Mouse (Mus musculus) forebrain, postnatal 0 days (tissue): ENCODE measurements around the gene Cap2. TPM values are rescaled to one million over a fixed set of nuclear protein-coding genes. Genes with fewer than 3 reads are reported as not detected.
A peak's percentile ranks its signal among the peaks of the same experiment; 100 is the strongest.

Experiments
- ATAC-seq: fragments of 200-750 bp; cut with Nextera tagmentation; 2 replicates; pipeline ENCODE4 v1.8.0; 2017; ENCODE audit warnings: mild to moderate bottlenecking, moderate library complexity
- DNase-seq: peaks from one replicate; pipeline ENCODE4 v3.0.0-alpha.2; 2015
- H3K27ac ChIP-seq: fragments of 300-500 bp; sonication (generic); 2 replicates; pipeline ENCODE4 v1.5.1; 2014; ENCODE audit warnings: low read depth, mild to moderate bottlenecking, antibody characterized with exemption, low read length, moderate library complexity, mixed read lengths
- H3K27me3 ChIP-seq: fragments of 300-500 bp; sonication (generic); 2 replicates; pipeline ENCODE4 v1.6.1; 2014; ENCODE audit warnings: mild to moderate bottlenecking, low read length, mixed read lengths; ENCODE audit not compliant: insufficient read depth
- H3K36me3 ChIP-seq: fragments of 300-500 bp; sonication (generic); 2 replicates; pipeline ENCODE4 v1.6.1; 2014; ENCODE audit warnings: mild to moderate bottlenecking, moderate library complexity; ENCODE audit not compliant: insufficient read depth
- H3K4me1 ChIP-seq: fragments of 300-500 bp; sonication (generic); 2 replicates; pipeline ENCODE4 v1.6.1; 2014; ENCODE audit warnings: antibody characterized with exemption; ENCODE audit not compliant: insufficient read depth
- H3K4me2 ChIP-seq: fragments of 300-500 bp; sonication (generic); 2 replicates; pipeline ENCODE4 v1.6.1; 2014; ENCODE audit warnings: low read depth, mild to moderate bottlenecking, moderate library complexity
- H3K4me3 ChIP-seq: fragments of 300-500 bp; sonication (generic); 2 replicates; pipeline ENCODE4 v1.5.1; 2014; ENCODE audit warnings: low read depth, low read length, mixed read lengths
- H3K9ac ChIP-seq: fragments of 300-500 bp; sonication (generic); 2 replicates; pipeline ENCODE4 v1.6.1; 2014; ENCODE audit warnings: mild to moderate bottlenecking
- H3K9me3 ChIP-seq: fragments of 300-500 bp; sonication (generic); 2 replicates; pipeline ENCODE4 v1.6.1; 2016; ENCODE audit warnings: low read length
- CTCF ChIP-seq: sonication (generic); IDR thresholded peaks from 2 replicates; pipeline ENCODE4 v1.5.1; 2016; ENCODE audit warnings: antibody characterized with exemption, control low read depth, low read depth
- WGBS: fragments of 180-500 bp; shearing (Covaris S2); extraction: QIAGEN DNeasy Blood & Tissue Kit; methylation state at CpG from one replicate; pipeline ENCODE4 v1.1.7; 2014; 5-methylcytosine and 5-hydroxymethylcytosine counted together
- polyA plus RNA-seq: library from polyadenylated mRNA; unstranded; fragments of >200 nt; fragmentation: Nextera tagmentation; extraction: Ambion mirVana; gene quantifications from 2 replicates; pipeline ENCODE4 v1.2.1, GENCODE M21; 2015
- total RNA-seq: library from RNA; depleted of rRNA; stranded (reverse); fragments of >200 nt; gene quantifications from 2 replicates; pipeline ENCODE4 v1.2.3, GENCODE M21; 2014; rRNA removed

Cap2 gene
- 16.5 and 19.7 TPM in 2 replicates for total RNA-seq
- 9.9 and 14.6 TPM in 2 replicates for polyA plus RNA-seq

DNA sequence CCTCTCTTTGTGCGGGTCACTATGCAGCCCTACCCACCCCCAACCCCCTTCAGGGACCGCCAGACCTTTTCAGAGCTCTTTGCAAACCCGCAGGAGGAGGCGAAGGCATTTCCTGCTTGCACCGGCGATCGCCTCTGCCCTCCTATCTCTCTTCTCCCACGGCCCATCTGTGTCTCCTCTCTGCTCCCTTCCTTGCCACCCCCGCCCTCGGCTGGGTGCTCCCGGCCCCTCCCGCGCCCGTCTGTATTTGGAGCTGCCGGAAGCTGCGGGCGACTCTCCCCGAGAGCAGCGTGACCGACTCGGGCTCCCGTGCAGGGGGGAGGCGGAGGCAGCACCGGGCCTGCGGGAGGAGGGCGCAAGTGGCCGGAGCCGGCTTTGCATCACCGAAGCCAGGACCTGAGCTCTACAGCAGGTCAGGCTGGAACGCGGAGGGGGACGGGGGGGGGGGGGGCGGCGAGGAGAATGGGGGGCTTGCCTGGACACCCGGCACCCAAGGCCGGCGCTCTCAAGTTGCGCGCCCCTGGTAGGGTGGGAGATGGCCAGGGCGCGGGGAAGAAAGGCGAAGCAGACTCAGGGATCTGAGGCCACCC, at the start of gene Cap2:
Gene Cap2 (plus strand): TSS at position 49 of the 590 bp plus-strand sequence.
- peak within 1 kb of the TSS; percentile 53 for H3K9ac ChIP-seq
- ATAC-seq (peak; percentile 86), DNase-seq (peak; percentile 56)
- TF ChIP-seq CTCF = no peak
- H3K27me3 ChIP-seq = no peaks in the 10 kb centered on the region
- no peaks in the 10 kb centered on the region for H3K9me3 ChIP-seq
- 3% methylated on average over 35 of the region's 42 CpGs for WGBS
- no peak within 1 kb of the TSS for H3K27ac ChIP-seq
- H3K4me1 ChIP-seq = no peaks in the 10 kb centered on the region
- peak within 1 kb of the TSS; percentile 57 for H3K4me3 ChIP-seq
- H3K4me2 ChIP-seq = peak within 1 kb of the TSS; percentile 93
- H3K36me3 ChIP-seq = no peaks in the 10 kb centered on the region

DNA sequence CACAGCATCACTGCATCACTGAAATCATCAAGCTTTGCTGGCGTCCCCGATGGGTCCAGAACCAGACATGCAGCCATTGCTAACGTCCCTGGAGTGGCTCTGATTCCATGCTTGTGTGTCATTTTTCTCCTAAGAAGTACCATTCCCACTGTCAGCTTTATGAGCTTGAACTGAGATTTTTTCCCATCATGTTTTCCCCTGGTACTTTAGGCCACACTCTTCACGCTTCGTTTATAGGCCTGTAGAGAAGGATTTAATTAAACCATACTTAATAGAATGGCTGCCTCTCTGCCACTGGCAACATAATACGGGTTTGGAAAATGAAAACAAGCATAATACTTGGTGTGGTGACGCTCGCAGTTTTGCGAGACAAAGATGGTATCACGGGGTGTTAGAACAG, 42.1 kb upstream of the Cap2 start:
- no peak overlapping the region for H3K9ac ChIP-seq
- no peaks in the 10 kb centered on the region for H3K36me3 ChIP-seq
- no peak overlapping the region for H3K4me3 ChIP-seq
- ATAC-seq (no peak), DNase-seq (no peak)
- H3K27me3 ChIP-seq = no peaks in the 10 kb centered on the region
- no peaks in the 10 kb centered on the region for H3K4me1 ChIP-seq
- H3K9me3 ChIP-seq = no peaks in the 10 kb centered on the region
- 61% methylated on average over 10 of the region's 10 CpGs for WGBS
- TF ChIP-seq CTCF = no peak
- H3K27ac ChIP-seq = no peak overlapping the region
- no peak overlapping the region for H3K4me2 ChIP-seq

DNA sequence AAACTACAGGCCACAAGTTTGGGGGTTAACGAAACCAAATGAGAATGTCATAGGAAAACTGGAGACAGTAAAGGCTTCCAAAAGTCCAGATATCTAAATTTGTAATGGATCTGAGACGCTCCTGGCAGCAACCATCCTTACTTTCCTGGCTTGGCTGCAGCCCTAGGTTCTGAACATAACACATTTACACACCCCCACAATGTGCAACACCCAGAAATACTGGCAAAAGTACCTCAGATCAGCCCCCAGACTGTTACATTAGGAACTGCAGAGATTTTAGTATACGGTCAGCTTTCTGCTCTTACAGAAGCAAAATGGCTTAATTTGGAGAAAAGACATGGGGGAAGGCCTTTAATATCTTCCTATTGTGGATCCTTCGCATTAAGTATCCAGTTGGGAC, 39.4 kb upstream of the Cap2 start:
- DNase-seq (no peak), ATAC-seq (no peak)
- Histone ChIP-seq H3K36me3 (no peaks in the 10 kb centered on the region), H3K27ac (no peak overlapping the region), H3K4me1 (0 out of 2 replicates have a peak, but pooled peaks cover 3% of the 10 kb centered on the region), H3K4me2 (no peak overlapping the region), H3K9ac (no peak overlapping the region), H3K27me3 (no peaks in the 10 kb centered on the region), H3K9me3 (no peaks in the 10 kb centered on the region), H3K4me3 (no peak overlapping the region)
- 86% methylated on average over 4 of the region's 4 CpGs for WGBS
- TF ChIP-seq CTCF = no peak

DNA sequence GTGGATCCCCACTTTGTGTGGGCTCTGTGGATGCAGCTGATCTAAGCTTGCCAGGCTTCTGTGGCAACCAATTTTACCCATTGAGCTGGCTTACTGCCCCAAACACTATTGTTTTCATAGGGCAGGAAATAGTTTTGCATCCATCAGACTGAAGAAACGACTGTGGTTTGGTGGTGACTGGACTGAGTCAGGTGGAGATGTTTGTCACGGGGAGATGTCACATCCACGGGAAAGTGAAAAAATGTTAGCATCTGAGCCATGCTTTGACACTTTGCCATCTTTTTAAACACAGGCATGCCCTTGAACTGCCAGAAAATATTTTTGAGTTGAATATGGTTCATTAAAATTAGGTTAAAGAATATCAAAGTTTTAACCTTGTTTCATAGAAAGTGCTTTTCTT, 37.9 kb upstream of the Cap2 start:
- no peak overlapping the region for H3K9ac ChIP-seq
- no peak for TF ChIP-seq CTCF
- H3K27me3 ChIP-seq = no peaks in the 10 kb centered on the region
- H3K4me1 ChIP-seq = 0 out of 2 replicates have a peak, but pooled peaks cover 3% of the 10 kb centered on the region
- no peak overlapping the region for H3K4me3 ChIP-seq
- WGBS = 66% methylated on average over 3 of the region's 3 CpGs
- ATAC-seq (no peak), DNase-seq (no peak)
- H3K9me3 ChIP-seq = no peaks in the 10 kb centered on the region
- no peak overlapping the region for H3K27ac ChIP-seq
- H3K4me2 ChIP-seq = no peak overlapping the region
- H3K36me3 ChIP-seq = no peaks in the 10 kb centered on the region

DNA sequence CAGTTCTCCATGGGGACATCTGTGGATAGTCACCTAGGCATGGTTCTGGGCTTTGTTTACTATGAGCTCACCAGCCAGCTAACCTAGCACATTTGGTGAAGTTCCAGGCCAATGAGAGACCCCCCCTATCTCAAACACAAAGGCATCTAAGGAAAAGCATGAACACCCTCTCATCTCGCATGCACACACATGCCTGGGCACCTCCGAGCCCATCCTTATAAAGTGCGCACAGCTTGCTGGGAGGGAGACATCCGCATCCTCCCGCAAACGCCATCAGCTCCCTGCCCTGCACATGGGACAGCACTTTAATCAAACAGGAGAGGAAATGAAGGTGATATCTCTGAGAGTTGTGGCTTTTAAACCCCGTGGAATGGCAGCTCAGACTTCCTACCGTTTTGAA, 33.4 kb upstream of the Cap2 start:
- no peak overlapping the region for H3K27ac ChIP-seq
- no peak for TF ChIP-seq CTCF
- H3K4me2 ChIP-seq = no peak overlapping the region
- no peak overlapping the region for H3K9ac ChIP-seq
- DNase-seq = no peak
- H3K9me3 ChIP-seq = no peaks in the 10 kb centered on the region
- no peak overlapping the region for H3K4me3 ChIP-seq
- WGBS = 64% methylated on average over 8 of the region's 8 CpGs
- 0 out of 2 replicates have a peak, but pooled peaks cover 3% of the 10 kb centered on the region for H3K4me1 ChIP-seq
- ATAC-seq = no peak
- H3K36me3 ChIP-seq = no peaks in the 10 kb centered on the region
- H3K27me3 ChIP-seq = no peaks in the 10 kb centered on the region

DNA sequence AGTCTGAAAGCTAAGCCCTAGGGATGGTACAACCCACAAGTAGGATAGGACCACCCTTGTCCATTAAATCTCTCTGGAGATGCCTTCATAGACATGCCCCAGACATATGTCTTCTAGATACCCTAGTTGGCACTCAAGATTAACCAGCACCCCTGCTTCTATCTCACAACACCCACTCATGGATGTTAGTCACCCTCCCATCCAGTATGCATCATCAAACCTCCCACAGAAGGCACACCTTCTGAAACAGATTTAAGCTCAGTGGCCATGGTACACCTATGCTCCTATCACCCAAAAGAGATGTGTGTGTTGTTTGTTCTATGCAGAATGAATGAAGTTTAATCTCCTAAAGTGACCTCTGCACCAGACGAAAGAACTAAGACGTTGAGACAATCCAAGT, 32.1 kb upstream of the Cap2 start:
- DNase-seq = no peak
- Histone ChIP-seq H3K9me3 (no peaks in the 10 kb centered on the region), H3K9ac (no peak overlapping the region), H3K4me1 (0 out of 2 replicates have a peak, but pooled peaks cover 3% of the 10 kb centered on the region), H3K4me3 (no peak overlapping the region), H3K27me3 (no peaks in the 10 kb centered on the region), H3K4me2 (no peak overlapping the region), H3K36me3 (no peaks in the 10 kb centered on the region), H3K27ac (no peak overlapping the region)
- TF ChIP-seq CTCF = no peak
- WGBS = 87% methylated on average over 2 of the region's 2 CpGs
- ATAC-seq = no peak

DNA sequence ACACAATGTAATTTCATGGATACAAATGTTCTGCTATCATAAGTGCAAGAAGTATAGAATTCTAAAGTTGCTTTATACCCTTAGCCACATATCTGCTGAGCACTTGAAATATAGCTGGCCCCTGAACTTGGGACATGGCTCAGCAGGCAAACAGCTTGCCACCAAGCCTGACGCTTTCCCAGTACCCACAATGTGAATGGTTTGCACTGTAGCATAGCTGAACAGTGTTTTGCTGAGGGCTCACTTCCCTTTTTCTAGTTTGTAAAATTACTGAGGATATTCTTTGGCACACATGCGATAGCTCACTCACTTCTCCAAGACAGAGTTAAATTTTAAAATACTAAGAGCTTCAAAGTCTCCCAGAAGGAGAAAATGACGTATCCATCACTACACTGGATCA, 20.4 kb upstream of the Cap2 start:
- Histone ChIP-seq H3K9ac (no peak overlapping the region), H3K36me3 (no peaks in the 10 kb centered on the region), H3K27ac (no peak overlapping the region), H3K9me3 (no peaks in the 10 kb centered on the region), H3K4me2 (no peak overlapping the region), H3K4me3 (no peak overlapping the region), H3K4me1 (no peaks in the 10 kb centered on the region), H3K27me3 (no peaks in the 10 kb centered on the region)
- ATAC-seq = no peak
- TF ChIP-seq CTCF = no peak
- WGBS = 65% methylated on average over 3 of the region's 3 CpGs
- DNase-seq = no peak
